Mouse (Mus musculus): ENCODE results near the gene Rbms3.

The Rbms3 gene

DNA sequence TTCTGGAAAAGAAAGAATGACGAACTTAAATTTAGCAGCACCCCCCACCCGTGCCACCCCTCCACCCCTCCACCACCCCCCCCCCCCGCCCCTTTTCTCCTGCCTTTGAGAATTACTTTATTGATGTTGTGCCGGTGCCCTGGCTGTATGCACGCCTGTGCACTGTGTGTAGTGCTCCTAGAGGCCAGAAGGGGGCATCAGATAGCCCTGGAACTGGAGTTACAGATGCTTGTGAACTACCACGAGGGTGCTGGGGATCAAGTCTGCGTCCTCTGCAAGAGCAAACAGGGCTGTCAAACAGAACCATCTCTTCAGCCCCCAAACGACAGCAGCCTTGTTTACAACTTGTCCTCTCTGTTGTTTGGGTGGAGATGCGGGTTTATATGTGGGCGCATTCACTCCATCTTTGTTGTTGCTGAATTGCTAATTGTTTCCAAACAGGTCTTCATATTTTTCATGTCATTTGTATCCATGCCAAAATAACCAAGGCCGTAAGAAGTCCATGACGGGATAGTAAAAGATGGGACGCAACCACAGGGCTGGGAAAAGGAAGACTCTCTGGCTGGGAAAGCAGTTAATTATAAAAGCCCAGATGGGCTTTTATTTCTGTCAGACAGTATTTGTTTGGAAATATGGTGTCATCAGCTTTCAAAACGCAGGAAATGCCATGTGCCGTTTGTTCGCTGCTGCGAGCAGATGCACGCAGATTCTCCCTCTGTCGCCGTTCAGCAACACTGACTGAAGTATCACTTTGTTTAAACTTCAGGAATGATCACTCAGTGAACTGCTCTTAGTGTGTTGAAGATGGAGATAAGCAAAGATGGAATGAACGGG, 652.9 kb downstream of the Rbms3 start:
- no peak for DNase-seq (ENCODE audit: low read depth)

DNA sequence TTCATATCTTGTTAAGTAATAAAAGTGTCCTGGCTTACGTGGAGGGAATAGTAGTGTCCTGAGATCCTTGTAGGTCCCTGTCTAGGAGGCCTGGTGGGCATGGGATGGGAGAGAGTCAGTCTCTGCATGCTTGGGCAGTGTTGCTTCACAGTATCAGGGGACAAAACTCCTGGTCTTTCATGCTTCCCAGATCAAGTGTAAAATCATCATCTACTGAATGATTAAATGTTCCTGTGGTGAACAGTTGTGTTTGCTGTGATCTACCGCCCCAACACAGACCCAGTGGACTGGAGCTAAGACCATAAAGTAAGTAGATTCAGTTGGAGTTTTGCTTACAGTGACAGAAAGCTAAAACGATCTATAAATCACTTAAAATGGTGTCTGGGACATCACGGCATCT, 654.4 kb downstream of the Rbms3 start:
- no peak for DNase-seq (ENCODE audit: low read depth)

DNA sequence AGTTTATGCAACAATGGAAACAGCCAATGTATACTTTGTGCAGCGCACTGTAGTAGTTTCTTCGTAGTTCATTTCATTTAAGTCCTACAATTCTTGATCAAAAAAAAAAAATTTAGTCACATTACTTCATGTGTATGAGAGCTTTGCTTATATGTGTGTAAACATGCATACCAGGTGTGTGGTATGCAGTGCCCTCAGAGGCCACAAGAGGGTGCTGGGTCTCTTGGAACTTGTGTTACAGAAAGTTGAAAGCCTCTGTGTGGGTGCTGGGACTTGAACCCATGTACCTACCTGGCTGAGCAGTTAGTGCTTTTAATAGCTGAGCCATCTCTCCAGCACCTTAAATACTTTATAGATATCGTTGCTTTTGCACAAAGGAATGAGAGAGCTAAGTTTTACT, 655.6 kb downstream of the Rbms3 start:
- DNase-seq (ENCODE audit: low read depth) = no peak

DNA sequence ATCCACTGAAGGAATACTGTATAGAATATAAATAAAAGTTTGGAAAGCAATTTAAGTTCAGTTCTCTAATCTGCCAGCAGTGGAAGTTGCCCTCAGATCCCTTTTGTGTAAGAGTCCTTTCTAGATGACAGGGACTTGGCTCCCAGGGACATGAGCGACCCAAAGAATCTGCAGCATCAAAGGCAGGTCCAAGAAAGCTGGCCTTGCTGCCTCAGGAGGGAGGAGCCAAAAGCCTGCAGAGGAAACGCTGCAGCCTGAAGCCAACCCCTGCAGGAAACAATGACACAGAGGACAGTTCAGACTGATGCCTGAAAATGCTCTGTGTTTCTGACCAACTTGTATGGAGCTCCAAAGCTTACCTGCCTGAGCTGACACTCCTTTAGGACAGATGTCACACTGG, 656.1 kb downstream of the Rbms3 start:
- DNase-seq (ENCODE audit: low read depth) = no peak

DNA sequence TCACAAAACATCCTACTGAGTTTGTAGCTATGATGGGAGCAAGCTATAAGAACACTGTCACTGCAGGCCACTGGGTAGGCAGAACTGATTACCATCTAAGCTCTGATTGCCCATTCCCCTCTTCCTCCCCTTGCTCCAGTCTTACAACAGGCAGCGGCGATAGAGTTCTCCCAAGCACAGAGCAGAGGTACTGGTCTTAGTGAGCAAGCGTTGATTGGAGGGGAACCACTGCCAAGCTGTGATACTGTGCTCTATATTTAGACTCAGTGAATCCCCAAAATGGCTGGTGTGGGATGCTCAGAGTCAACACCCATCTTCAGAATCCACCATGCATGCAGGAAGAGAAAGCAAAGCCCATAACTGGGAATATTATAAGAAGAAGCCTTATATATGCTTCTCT, 662.4 kb downstream of the Rbms3 start:
- DNase-seq (ENCODE audit: low read depth) = no peak

DNA sequence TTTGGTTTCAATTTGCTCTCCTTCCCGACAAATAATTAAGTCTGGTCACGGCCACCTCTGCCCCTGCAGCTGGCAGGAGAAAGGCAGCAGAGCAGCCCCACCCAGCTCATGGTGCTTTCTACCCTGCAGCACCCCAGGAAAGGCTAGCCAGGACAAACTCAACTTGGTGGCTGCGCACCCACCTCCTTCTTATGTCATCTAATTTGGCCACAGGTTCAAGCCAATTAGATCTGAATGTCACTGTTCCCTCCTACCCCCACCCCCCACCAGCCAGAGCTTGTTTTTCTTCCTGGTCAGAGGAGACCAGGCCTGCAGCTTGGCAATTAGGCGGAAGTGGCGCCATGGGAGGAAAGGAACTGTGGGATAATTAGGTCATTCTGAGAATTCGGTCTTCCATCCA, 664.0 kb downstream of the Rbms3 start:
- DNase-seq (ENCODE audit: low read depth) = no peak

DNA sequence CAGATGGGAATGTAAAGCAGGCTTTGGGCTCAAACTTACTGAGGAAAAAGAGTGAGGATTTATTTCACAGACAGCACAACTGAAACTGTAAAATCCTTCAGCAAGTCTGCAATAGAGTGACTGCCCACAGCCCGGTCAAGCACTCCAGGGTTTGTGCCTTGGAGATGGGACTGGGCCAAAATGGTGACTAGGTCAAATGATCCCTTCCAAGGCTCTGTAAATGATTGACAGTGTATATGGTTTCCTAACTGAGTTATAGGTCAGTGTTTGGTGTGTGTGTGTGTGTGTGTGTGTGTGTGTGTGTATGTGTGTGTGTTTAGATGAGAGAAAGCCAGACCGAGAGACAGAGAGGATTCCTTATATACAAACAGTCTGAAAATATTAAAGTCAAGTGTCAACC, 673.6 kb downstream of the Rbms3 start:
- DNase-seq (ENCODE audit: low read depth) = no peak

DNA sequence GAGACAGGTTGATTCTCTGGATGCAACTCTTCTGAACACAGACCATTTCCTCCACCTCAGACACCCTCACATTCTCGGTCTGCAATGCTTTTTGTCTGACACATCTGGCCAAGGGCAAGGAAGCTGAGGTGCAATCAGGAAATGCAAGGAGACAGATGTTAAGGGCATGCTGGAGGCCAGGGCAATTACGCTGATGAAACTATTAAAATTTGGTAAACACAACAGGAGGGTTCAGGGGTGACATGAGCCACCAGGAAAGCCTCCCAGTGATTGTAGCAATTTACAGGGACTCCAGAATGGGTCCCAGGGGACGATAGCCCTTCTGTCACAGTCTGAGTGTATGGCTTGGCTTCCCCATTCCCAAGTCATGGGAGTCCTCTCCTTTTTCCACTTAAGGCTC, 681.5 kb downstream of the Rbms3 start:
- no peak for DNase-seq (ENCODE audit: low read depth)

DNA sequence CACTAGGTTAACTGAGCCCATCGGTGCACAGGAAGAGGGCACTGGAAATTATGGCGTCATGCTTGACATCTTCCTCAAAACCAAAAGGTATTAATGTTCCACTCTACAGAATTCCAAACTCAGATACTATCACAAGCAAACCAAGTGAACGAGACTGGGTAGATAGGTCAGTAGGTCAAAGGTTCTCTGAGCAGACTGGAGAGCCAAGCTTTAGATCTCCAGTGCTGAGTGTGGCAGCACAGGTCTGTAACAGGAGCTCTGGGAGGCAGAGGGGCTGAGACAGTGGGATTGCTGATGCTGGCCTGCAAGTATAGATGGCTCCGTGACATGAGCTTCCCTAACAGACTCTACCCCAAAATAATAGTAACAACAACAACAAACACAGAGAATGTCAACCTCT, 682.3 kb downstream of the Rbms3 start:
- DNase-seq (ENCODE audit: low read depth) = no peak

DNA sequence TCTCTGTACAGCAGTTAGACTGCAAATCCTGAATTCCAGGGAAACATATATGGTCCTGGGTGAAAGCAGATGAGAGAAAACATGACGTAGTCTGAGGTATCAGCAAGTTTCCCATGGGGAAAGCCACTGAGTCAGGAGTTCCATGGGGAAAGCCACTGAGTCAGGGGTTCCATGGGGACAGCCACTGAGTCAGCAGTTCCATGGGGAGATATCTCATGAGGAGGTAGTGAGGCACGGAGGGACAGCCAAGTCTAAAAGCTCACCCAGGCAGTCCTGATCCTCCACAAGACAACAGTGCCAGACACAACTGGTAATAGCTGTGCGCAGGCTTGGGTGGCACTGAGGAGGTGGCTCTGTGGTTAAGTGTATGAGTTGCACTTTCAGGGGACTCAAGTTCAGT, 682.9 kb downstream of the Rbms3 start:
- DNase-seq (ENCODE audit: low read depth) = no peak

DNA sequence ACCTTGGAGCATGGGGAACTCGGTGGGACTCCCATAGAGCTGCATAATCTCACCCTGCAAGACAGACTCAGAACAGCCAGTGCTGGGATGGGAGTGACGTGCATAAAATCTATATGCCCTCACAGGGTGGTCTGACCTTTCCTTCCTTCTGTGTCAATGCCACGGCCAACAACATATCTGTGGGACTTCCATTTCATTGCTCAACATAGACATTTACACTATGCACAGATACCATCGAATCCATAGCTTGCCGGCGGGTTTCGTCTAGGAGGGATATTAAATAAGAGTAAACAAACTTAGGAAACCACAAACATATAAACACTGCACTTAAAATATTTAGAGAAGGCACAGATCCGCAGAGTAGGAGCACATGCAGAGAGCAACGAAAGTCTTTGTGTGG, 684.0 kb downstream of the Rbms3 start:
- no peak for DNase-seq (ENCODE audit: low read depth)

DNA sequence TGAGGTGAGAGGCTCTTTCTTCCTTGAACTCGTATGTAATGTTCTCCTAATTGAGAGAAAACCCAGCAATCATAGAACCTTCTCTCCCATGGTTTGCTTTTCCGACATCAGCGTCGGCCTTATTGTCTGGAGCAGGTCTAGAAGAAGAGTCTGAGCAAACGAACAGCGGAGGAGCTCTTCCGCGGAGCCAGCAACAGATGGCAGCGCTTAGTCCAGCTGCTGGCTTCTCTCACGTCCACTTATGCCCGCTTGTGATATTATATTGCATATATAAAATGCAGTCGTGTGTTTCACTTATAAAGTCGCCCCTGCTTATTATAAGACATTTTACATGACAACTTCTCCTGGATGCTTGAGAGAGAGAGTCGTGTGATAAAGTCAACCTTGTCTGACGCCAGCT, 685.8 kb downstream of the Rbms3 start:
- DNase-seq (ENCODE audit: low read depth) = no peak

DNA sequence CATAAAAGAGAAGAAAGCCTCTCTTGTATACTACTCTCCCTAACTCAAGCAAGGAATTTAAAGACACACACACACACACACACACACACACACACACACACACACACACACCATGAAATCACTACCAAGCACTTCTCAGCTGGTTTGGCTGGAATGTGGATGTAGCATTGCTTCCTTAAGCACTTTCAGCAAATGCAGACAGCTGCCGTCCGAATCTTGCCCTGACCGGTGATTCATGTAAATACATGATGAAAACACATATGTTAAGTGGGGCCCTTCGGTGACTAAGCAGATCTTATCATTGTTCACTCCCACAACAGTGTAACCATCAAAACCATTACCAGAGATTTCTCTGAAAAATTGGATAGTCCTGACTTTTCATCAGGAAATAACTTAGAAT, 688.6 kb downstream of the Rbms3 start:
- DNase-seq (ENCODE audit: low read depth) = no peak

DNA sequence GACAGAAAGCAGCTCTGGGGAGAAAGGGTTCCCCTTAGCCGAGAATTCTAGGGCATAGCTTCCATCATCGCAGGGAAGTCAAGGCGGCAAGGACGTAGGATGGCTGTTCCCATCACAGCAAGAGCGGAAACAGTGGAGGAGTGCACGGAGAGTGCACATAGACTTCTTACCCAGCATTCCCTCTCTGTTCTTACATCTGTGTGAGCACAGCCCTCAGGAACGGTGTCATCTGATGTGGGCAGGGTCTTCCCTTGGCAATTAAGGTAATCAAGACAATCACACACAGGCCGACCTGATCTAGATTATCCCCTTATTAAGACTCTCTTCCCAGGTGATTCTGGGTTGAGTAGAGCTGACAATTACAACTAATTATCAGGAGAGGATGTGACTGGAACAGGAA, 689.0 kb downstream of the Rbms3 start:
- DNase-seq (ENCODE audit: low read depth) = no peak

DNA sequence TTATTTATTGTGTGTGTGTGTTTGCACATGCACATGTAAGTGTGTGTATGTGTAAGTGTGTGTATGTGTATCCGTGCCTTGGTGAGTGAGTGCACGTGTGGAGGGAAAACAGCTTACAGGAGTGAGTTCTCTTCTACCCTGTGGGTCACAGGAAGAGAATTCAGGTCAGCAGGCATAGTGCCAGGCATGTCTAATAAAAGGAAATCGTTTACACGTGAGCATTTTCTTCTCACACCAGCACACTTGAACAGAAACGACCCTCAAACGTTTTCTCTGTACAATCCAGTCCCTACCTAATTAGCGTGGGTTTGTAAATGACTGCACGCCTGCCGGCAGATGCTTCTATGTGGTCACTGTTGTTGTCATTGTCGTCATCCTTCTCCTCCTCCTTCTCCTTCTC, 701.4 kb downstream of the Rbms3 start:
- no peak for DNase-seq (ENCODE audit: low read depth)

DNA sequence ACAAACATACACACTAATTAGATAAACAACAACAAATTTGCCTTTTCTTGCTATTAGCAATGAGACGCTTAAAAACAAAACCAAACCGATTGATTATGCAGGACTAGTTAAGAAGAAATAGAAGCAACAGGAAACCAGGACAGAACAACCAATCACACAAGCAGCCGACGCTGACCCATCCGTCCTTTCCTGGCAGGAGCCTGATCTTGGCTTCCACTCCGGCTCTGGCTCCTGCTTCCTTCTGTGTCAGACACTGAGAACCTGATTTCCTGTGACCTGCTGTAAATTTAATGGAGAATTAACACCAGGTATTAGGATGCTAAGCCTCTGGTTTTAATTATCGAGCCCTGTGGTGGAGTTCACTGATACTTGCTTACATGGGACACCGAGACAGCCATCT, 706.6 kb downstream of the Rbms3 start:
- DNase-seq (ENCODE audit: low read depth) = no peak

DNA sequence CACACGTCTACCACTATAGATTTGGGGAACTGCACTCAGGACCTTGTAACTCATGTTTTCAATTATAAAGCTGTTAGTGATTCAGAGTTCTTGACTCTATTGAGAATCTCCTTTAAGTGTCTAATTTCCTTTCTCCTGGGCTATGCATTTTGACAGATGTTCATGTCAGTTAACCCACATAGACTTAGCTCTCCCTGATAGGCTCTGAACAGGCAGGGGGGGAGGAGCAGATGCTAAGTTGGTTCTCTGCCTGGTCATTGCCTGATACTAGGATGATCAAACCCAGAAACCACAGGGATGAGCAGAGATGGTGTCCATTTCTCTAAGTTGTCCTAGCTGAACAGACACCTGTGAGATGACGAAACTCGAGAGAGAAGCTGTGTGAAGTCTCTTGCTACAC, 707.2 kb downstream of the Rbms3 start:
- no peak for DNase-seq (ENCODE audit: low read depth)

DNA sequence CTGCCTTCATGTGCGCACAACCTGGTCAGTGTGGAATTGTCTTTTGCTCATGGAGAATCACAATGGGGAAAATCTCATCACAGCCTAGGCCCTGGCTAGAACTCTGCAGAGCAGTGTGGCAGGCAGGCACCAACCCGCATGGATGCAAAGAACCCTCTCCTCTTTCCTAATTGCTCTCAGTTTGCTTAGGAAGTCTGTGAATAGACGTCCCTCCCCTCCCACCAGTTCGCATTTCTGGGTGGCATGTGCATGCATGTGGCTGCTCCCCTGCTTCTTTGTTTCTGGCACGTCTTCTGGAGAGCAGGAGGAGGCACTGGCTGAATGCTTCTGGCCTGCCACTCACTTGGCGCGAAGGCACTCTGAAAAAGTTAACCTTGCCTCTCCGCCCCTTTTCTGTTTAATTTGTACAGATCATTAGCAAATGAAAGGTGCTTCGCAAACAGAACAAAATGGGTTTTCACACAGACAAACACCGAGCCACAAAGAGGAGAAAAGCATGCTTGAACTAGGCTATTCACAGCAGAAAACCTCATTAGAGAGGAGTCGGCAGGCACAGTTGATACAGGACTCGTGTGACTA, 710.2 kb downstream of the Rbms3 start:
- no peak for DNase-seq (ENCODE audit: low read depth)

DNA sequence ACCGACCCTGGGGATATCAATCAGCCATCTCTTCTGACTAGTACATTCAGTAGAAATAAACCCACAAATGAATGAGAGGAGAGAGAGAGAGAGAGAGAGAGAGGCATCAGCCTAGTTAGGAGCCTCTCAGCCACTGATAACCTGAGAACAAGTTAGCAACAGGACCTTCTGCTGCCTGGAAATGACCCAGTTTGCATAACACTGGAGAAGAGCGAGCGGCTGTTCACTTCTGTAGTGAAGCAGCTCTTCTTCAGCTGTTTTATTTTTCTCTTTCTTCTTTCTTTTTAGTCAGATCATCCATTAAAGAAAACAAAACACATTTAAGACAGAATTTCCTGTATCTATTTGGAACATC, 717.2 kb downstream of the Rbms3 start:
- no peak for DNase-seq (ENCODE audit: low read depth)

DNA sequence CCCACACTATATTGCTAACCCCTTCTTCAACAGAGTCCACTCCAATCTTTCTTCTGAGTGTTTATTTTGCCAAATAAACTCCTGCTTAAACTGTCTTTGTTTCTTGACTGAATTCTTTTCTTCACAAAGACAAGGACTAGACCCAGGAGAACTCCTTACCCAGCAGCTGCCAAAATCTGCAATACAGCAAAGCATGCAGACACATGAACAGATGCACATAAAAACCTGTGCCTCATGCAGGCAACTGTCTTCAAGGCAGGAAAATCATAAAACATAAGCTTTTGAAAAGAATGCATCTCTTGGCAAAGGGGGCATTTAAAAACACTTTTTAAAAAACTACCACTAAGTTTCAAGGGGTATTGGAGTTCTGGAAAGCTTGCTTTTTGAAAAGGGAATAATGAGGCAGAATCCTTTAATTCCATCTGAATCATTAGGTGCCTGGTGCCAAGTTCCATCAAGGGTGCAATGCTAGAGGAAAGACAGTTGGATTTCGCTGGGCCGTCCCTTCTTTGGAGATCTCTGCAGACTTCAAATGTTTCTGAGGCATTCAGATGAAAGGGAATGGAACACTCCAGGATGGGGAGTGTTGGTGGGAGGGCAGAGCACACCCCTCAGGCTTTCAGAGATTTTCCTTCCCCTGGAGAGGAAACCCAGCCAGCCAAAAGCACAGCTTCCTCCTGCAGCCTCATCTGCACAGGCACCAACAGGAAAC, 717.8 kb downstream of the Rbms3 start:
- no peak for DNase-seq (ENCODE audit: low read depth)

DNA sequence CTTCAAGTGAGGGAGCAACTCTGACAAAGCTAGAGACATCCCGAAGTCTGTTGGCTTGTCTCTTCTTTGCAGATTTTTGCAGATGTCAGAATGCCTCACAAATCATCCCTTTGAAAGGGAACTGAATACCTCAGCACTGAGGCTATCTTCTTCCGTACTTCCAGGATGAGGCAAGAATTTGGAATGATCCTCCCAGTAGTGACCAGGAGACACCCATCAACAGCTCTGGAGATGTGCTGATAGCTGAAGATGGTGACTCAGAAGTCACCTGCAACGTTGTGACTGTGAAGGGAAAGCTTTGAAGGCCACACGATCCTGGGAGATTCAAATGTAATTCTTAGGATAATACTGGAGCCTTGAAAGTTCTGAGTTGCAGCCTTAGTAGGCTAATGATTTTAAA, 720.2 kb downstream of the Rbms3 start:
- DNase-seq (ENCODE audit: low read depth) = no peak

DNA sequence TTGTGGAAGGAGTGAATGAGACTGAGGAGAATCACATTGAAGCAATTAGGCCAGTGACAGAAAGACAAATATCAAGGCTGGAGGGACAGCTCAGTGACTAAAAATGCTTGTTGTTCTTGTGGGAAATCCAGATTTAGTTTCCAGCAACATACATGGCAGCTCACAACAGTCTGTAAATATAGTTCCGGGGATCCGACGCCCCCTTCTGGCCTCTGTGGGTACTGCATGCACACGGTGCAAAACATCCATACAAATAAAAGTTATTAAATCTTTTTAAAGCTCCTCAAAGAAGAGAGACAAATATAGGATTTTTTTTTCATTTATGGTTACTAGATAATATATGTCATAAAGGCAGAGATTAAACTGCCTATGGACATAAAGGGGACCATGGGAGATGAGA, 722.8 kb downstream of the Rbms3 start:
- no peak for DNase-seq (ENCODE audit: low read depth)

DNA sequence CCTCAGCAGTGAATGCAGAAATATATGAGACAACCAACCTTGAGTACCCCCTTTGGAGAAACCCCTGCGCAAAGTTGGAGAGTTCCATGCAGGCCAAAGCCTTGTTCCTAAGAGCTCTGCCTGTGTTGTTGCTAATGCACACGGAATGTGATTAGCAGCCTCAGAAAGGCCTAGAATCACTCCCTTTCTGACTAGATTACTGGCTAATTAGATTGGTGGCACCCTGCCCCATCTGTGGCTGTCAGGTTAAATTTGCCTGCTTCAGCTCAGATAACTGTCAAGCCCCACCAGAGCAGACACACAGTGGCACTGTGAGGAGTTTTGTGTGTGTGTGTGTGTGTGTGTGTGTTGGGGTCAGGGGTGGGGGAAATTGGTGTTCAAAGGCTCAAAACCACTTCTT, 724.1 kb downstream of the Rbms3 start:
- DNase-seq (ENCODE audit: low read depth) = no peak
